Comparison of ENCODE assay signal across 33 mouse cellular contexts in genomic region chr8:3701491-3701890, GRCm38 (mm10). TPM values are rescaled to one million over a fixed set of nuclear protein-coding genes. Genes with fewer than 3 reads are reported as not detected.
DNase-seq lines count a peak whose midpoint lies in the region; ATAC-seq and TF ChIP-seq lines count a peak whose summit lies in the region.
"Had no signal": no experiment of that assay in that cellular context is flagged by ENCODE, and none has a peak within 500 bp of the region (broad histone marks: within the 10 kb centered on the region; RNA-seq: fewer than 3 reads in every experiment).

No protein-coding gene starts in this region.

- 91% methylated on average over 1 of the region's 1 CpGs for WGBS in heart, embryonic 10.5 days
- WGBS in forebrain, embryonic 11.5 days, result 97% methylated on average over 1 of the region's 1 CpGs
- WGBS in hindbrain, embryonic 12.5 days, result 93% methylated on average over 1 of the region's 1 CpGs
- 100% methylated on average over 1 of the region's 1 CpGs for WGBS in midbrain, embryonic 16.5 days

- TF ChIP-seq RAD21 in CH12.LX (IDR thresholded peaks at IDR 0.05; ENCODE audit: low read depth, low read length), result no peak

- peak; percentile 66 for DNase-seq in heart, adult 11 months
- DNase-seq in heart, embryonic 10.5 days (ENCODE audit: low spot score), result no peak
- DNase-seq in CH12.LX (ENCODE audit: extremely low read depth), result peak; percentile 31
- no peak for DNase-seq in forebrain, embryonic 11.5 days (ENCODE audit: low spot score)
- DNase-seq: adrenal gland, adult 8-10 months; cerebellum, adult 2 months; cerebellum, postnatal 25 days; gastrocnemius, adult 2 months; gastrocnemius, postnatal 36 days; heart, postnatal 14 days; kidney, adult 9 months; kidney, postnatal 10 days; layer of hippocampus, postnatal 36 days; lung, adult 18-20 months; lung, postnatal 14 days; retina, postnatal 1 day; right cerebral cortex, postnatal 25 days; thymus, postnatal 14 days had no signal

- no peaks in the 10 kb centered on the region for H3K4me1 ChIP-seq in heart, embryonic 10.5 days
- 0 out of 4 replicates have a peak, but pooled peaks cover 0 to 3% of the 10 kb centered on the region in 2 experiments for H3K4me1 ChIP-seq in CH12.LX (ENCODE audit: control insufficient read depth in 1 of 2, insufficient read depth in 2 of 2)
- H3K4me1 ChIP-seq in forebrain, embryonic 11.5 days (replicated peaks; ENCODE audit: control insufficient read depth, insufficient read depth, low read length), result no peaks in the 10 kb centered on the region
- H3K4me1 ChIP-seq in hindbrain, embryonic 12.5 days, result no peaks in the 10 kb centered on the region
- H3K4me1 ChIP-seq in midbrain, embryonic 16.5 days (ENCODE audit: control insufficient read depth, insufficient read depth, low read length), result no peaks in the 10 kb centered on the region
- H3K4me1 ChIP-seq: embryonic facial prominence, embryonic 12.5 days; forebrain, embryonic 15.5 days; limb, embryonic 10.5 days; limb, embryonic 15.5 days; neural tube, embryonic 13.5 days had no signal

- no peak overlapping the region for H3K9ac ChIP-seq in CH12.LX (ENCODE audit: insufficient read depth, low read depth)
- no peak overlapping the region for H3K9ac ChIP-seq in forebrain, embryonic 11.5 days (ENCODE audit: low read length)
- H3K9ac ChIP-seq in hindbrain, embryonic 12.5 days, result no peak overlapping the region
- no peak overlapping the region for H3K9ac ChIP-seq in midbrain, embryonic 16.5 days (ENCODE audit: low read depth, low read length)
- H3K9ac ChIP-seq: embryonic facial prominence, embryonic 12.5 days; forebrain, embryonic 15.5 days; hindbrain, embryonic 14.5 days; limb, embryonic 15.5 days; neural tube, embryonic 13.5 days had no signal

- in situ Hi-C loops in CH12.LX (cut with MboI; ENCODE audit: low pct_ligation_motif_present, low pct_unique_long_range_greater_than_20kb, low sequenced_read_pairs), result loop anchor here (25.0 kb wide), 2 partner anchors 436 to 661 kb away; partner anchors contain the start of gene Cd209g

- peak; percentile 42 to 45; a peak in 1 of 4 replicates for ATAC-seq in hematopoietic stem cell, adult 5-6 weeks (replicated peaks in 1 of 2; ENCODE audit: insufficient read depth in 1 of 2, low FRiP score in 2 of 2, low TSS enrichment in 1 of 2, low read depth in 1 of 2, poor library complexity in 2 of 2, severe bottlenecking in 2 of 2)
- ATAC-seq in megakaryocyte-erythroid progenitor cell, adult 5-6 weeks (replicated peaks; ENCODE audit: low FRiP score, low TSS enrichment, poor library complexity, severe bottlenecking), result peak; percentile 84
- no peak for ATAC-seq in forebrain, embryonic 11.5 days (replicated peaks; ENCODE audit: low FRiP score)
- no peak for ATAC-seq in hindbrain, embryonic 12.5 days (ENCODE audit: low FRiP score)
- no peak for ATAC-seq in midbrain, embryonic 16.5 days
- ATAC-seq: activated CD4-positive, CD25-positive, alpha-beta regulatory T cell, adult 4 months; forebrain, embryonic 15.5 days; intestine, postnatal 0 days had no signal

- TF ChIP-seq POLR2A in CH12.LX (IDR thresholded peaks at IDR 0.05; ENCODE audit: low read depth, low read length), result no peak

- TF ChIP-seq EP300 in CH12.LX (IDR thresholded peaks at IDR 0.05; ENCODE audit: low read length), result no peak

- no peaks in the 10 kb centered on the region for H3K9me3 ChIP-seq in heart, embryonic 10.5 days
- H3K9me3 ChIP-seq in CH12.LX (replicated peaks; ENCODE audit: low read length), result no peaks in the 10 kb centered on the region
- no peaks in the 10 kb centered on the region for H3K9me3 ChIP-seq in forebrain, embryonic 11.5 days (ENCODE audit: control insufficient read depth, low read length)
- H3K9me3 ChIP-seq in hindbrain, embryonic 12.5 days (replicated peaks), result no peaks in the 10 kb centered on the region; the same call in 1 of the 2 replicates
- no peaks in the 10 kb centered on the region for H3K9me3 ChIP-seq in midbrain, embryonic 16.5 days (replicated peaks; ENCODE audit: control insufficient read depth, low read length, poor library complexity, severe bottlenecking)
- H3K9me3 ChIP-seq: embryonic facial prominence, embryonic 12.5 days; forebrain, embryonic 15.5 days; limb, embryonic 10.5 days; limb, embryonic 15.5 days; neural tube, embryonic 13.5 days had no signal

- H3K36me3 ChIP-seq in heart, embryonic 10.5 days, result no peaks in the 10 kb centered on the region
- no peaks in the 10 kb centered on the region for H3K36me3 ChIP-seq in CH12.LX (replicated peaks in 1 of 2; ENCODE audit: control insufficient read depth in 1 of 2, insufficient read depth in 1 of 2, low read length in 1 of 2)
- no peaks in the 10 kb centered on the region for H3K36me3 ChIP-seq in forebrain, embryonic 11.5 days (ENCODE audit: control insufficient read depth, insufficient read depth, low read length)
- no peaks in the 10 kb centered on the region for H3K36me3 ChIP-seq in hindbrain, embryonic 12.5 days
- no peaks in the 10 kb centered on the region for H3K36me3 ChIP-seq in midbrain, embryonic 16.5 days (ENCODE audit: control insufficient read depth, insufficient read depth, low read length)
- H3K36me3 ChIP-seq: embryonic facial prominence, embryonic 12.5 days; forebrain, embryonic 15.5 days; limb, embryonic 10.5 days; limb, embryonic 15.5 days; neural tube, embryonic 13.5 days had no signal

- dilution Hi-C loops in CH12.LX (cut with MboI; ENCODE audit: extremely low pct_ligation_motif_present, extremely low pct_unique_long_range_greater_than_20kb, low sequenced_read_pairs), result no loop called here

- H3K27me3 ChIP-seq in heart, embryonic 10.5 days (ENCODE audit: insufficient read depth, poor library complexity, severe bottlenecking), result no peaks in the 10 kb centered on the region; the same call in 1 of the 2 replicates
- H3K27me3 ChIP-seq in CH12.LX (replicated peaks), result peaks cover 3% of the 10 kb centered on the region
- no peaks in the 10 kb centered on the region for H3K27me3 ChIP-seq in forebrain, embryonic 11.5 days (ENCODE audit: control insufficient read depth, insufficient read depth, low read length)
- no peaks in the 10 kb centered on the region for H3K27me3 ChIP-seq in hindbrain, embryonic 12.5 days
- no peaks in the 10 kb centered on the region for H3K27me3 ChIP-seq in midbrain, embryonic 16.5 days (ENCODE audit: control insufficient read depth, insufficient read depth, low read depth, low read length)
- H3K27me3 ChIP-seq: embryonic facial prominence, embryonic 12.5 days; forebrain, embryonic 15.5 days; limb, embryonic 15.5 days; neural tube, embryonic 13.5 days had no signal

- H3K79me2 ChIP-seq in CH12.LX (replicated peaks; ENCODE audit: control insufficient read depth, extremely low read depth, insufficient read depth, poor library complexity, severe bottlenecking), result no peaks in the 10 kb centered on the region

- H3K27ac ChIP-seq in heart, embryonic 10.5 days, result no peak overlapping the region
- no peak overlapping the region for H3K27ac ChIP-seq in CH12.LX (ENCODE audit: insufficient read depth, low read depth)
- H3K27ac ChIP-seq in forebrain, embryonic 11.5 days (ENCODE audit: low read depth, low read length), result no peak overlapping the region
- no peak overlapping the region for H3K27ac ChIP-seq in hindbrain, embryonic 12.5 days
- H3K27ac ChIP-seq in midbrain, embryonic 16.5 days (ENCODE audit: low read length), result no peak overlapping the region
- H3K27ac ChIP-seq: embryonic facial prominence, embryonic 12.5 days; forebrain, embryonic 15.5 days; gastrocnemius, adult 2 months; hindbrain, embryonic 14.5 days; limb, embryonic 10.5 days; limb, embryonic 15.5 days; neural tube, embryonic 13.5 days had no signal

- H3K4me3 ChIP-seq in heart, embryonic 10.5 days, result no peak overlapping the region
- no peak overlapping the region for H3K4me3 ChIP-seq in CH12.LX (replicated peaks in 1 of 3; ENCODE audit: low read depth in 2 of 3, low read length in 2 of 3, poor library complexity in 1 of 3)
- no peak overlapping the region for H3K4me3 ChIP-seq in forebrain, embryonic 11.5 days (ENCODE audit: low read depth, low read length)
- no peak overlapping the region for H3K4me3 ChIP-seq in hindbrain, embryonic 12.5 days
- H3K4me3 ChIP-seq in midbrain, embryonic 16.5 days (ENCODE audit: low read depth, low read length), result no peak overlapping the region
- H3K4me3 ChIP-seq: embryonic facial prominence, embryonic 12.5 days; forebrain, embryonic 15.5 days; gastrocnemius, adult 2 months; limb, embryonic 10.5 days; limb, embryonic 15.5 days; neural tube, embryonic 13.5 days had no signal

- TF ChIP-seq CTCF in CH12.LX (conservative IDR thresholded peaks at IDR 0.05 in 1 of 2, IDR thresholded peaks at IDR 0.05 in 1 of 2; ENCODE audit: low read depth in 2 of 2, low read length in 2 of 2), result no peak

- no peak overlapping the region for H3K4me2 ChIP-seq in CH12.LX (ENCODE audit: insufficient read depth, low read depth, poor library complexity, severe bottlenecking)
- H3K4me2 ChIP-seq in forebrain, embryonic 11.5 days (ENCODE audit: low read depth, low read length, severe bottlenecking), result no peak overlapping the region
- no peak overlapping the region for H3K4me2 ChIP-seq in hindbrain, embryonic 12.5 days (replicated peaks)
- H3K4me2 ChIP-seq in midbrain, embryonic 16.5 days (ENCODE audit: low read length), result no peak overlapping the region
- H3K4me2 ChIP-seq: embryonic facial prominence, embryonic 12.5 days; forebrain, embryonic 15.5 days; hindbrain, embryonic 14.5 days; limb, embryonic 15.5 days; midbrain, embryonic 11.5 days; neural tube, embryonic 13.5 days had no signal

RNA-seq across cellular contexts. Expression of gene Fcer2a, which starts 7.5 kb away (rescaled TPM):
- polyA plus RNA-seq in heart, embryonic 10.5 days (2016; fragmentation: Nextera tagmentation; extraction: Ambion mirVana), result 0.12 and 0.24 TPM in 2 replicates
- total RNA-seq in CH12.LX (2012; rRNA removed) (0.71 and 1.5 TPM in 2 replicates), CH12.LX (2014; rRNA removed) (2.9 and 3.7 TPM in 2 replicates)
- 13.7 and 15.6 TPM in 2 replicates for polyA plus RNA-seq in CH12.LX (2012; ENCODE audit: insufficient read length, low read depth)
- total RNA-seq in hematopoietic stem cell, adult 5-6 weeks (2017), result 1.1 TPM in 1 of 2 replicates, not detected in the other
- total RNA-seq in megakaryocyte-erythroid progenitor cell, adult 5-6 weeks (2014; fragmentation: Nextera tagmentation), result not detected in 2 replicates
- total RNA-seq in megakaryocyte-erythroid progenitor cell, adult 5-6 weeks (2017), result 0.38 TPM in 1 of 2 replicates, not detected in the other
- 0.16 and 0.24 TPM in 2 replicates for polyA plus RNA-seq in forebrain, embryonic 11.5 days (2014; fragmentation: Nextera tagmentation; extraction: Ambion mirVana)
- 0.37 and 0.60 TPM in 2 replicates for polyA plus RNA-seq in hindbrain, embryonic 12.5 days (2016; fragmentation: Nextera tagmentation; extraction: Ambion mirVana)
- polyA plus RNA-seq in midbrain, embryonic 16.5 days (2015; fragmentation: Nextera tagmentation; extraction: Ambion mirVana), result 0.57 and 0.63 TPM in 2 replicates
- total RNA-seq: gastrocnemius, adult 2 months; gastrocnemius, postnatal 36 days; layer of hippocampus, postnatal 36 days had no signal
- polyA plus RNA-seq: heart, embryonic 14.5 days; intestine, postnatal 0 days had no signal

RNA-seq across cellular contexts. Expression of gene Clec4g, which starts 19.0 kb away (rescaled TPM):
- 4.3 and 7.4 TPM in 2 replicates for polyA plus RNA-seq in heart, embryonic 10.5 days (2016; fragmentation: Nextera tagmentation; extraction: Ambion mirVana)
- not detected in 2 replicates for total RNA-seq in CH12.LX (2012; rRNA removed)
- total RNA-seq in CH12.LX (2014; rRNA removed), result not detected in 2 replicates
- polyA plus RNA-seq in CH12.LX (2012; ENCODE audit: insufficient read length, low read depth), result not detected in 2 replicates
- total RNA-seq in hematopoietic stem cell, adult 5-6 weeks (2017), result 0.81 TPM in 1 of 2 replicates, not detected in the other
- total RNA-seq in megakaryocyte-erythroid progenitor cell, adult 5-6 weeks (2014; fragmentation: Nextera tagmentation), result not detected in 2 replicates
- not detected in 2 replicates for total RNA-seq in megakaryocyte-erythroid progenitor cell, adult 5-6 weeks (2017)
- polyA plus RNA-seq in forebrain, embryonic 11.5 days (2014; fragmentation: Nextera tagmentation; extraction: Ambion mirVana), result 0.20 and 0.56 TPM in 2 replicates
- polyA plus RNA-seq in hindbrain, embryonic 12.5 days (2016; fragmentation: Nextera tagmentation; extraction: Ambion mirVana), result 0.17 TPM in 1 of 2 replicates, not detected in the other
- polyA plus RNA-seq in midbrain, embryonic 16.5 days (2015; fragmentation: Nextera tagmentation; extraction: Ambion mirVana), result not detected in 2 replicates
- total RNA-seq: adrenal gland, adult 8-10 months; gastrocnemius, adult 2 months; gastrocnemius, postnatal 36 days; layer of hippocampus, postnatal 36 days had no signal
- polyA plus RNA-seq: activated CD4-positive, CD25-positive, alpha-beta regulatory T cell, adult 4 months; cerebellum, adult 2 months; embryonic facial prominence, embryonic 12.5 days; forebrain, embryonic 15.5 days; hindbrain, embryonic 14.5 days; intestine, postnatal 0 days; large intestine, adult 2 months; limb, embryonic 10.5 days; limb, embryonic 15.5 days; midbrain, embryonic 11.5 days; neural tube, embryonic 13.5 days had no signal

RNA-seq across cellular contexts. Expression of gene Trappc5, which starts 25.4 kb away (rescaled TPM):
- polyA plus RNA-seq in heart, embryonic 10.5 days (2016; fragmentation: Nextera tagmentation; extraction: Ambion mirVana), result 39.3 and 39.5 TPM in 2 replicates
- total RNA-seq in CH12.LX (2012; rRNA removed), result 21.5 and 22.2 TPM in 2 replicates
- 26.8 and 27.4 TPM in 2 replicates for total RNA-seq in CH12.LX (2014; rRNA removed)
- polyA plus RNA-seq in CH12.LX (2012; ENCODE audit: insufficient read length, low read depth), result 22.4 and 24.4 TPM in 2 replicates
- 48.3 and 61.2 TPM in 2 replicates for total RNA-seq in hematopoietic stem cell, adult 5-6 weeks (2017)
- 14.3 and 16.1 TPM in 2 replicates for total RNA-seq in megakaryocyte-erythroid progenitor cell, adult 5-6 weeks (2014; fragmentation: Nextera tagmentation)
- 22.2 and 31.3 TPM in 2 replicates for total RNA-seq in megakaryocyte-erythroid progenitor cell, adult 5-6 weeks (2017)
- 34.3 and 42.9 TPM in 2 replicates for polyA plus RNA-seq in forebrain, embryonic 11.5 days (2014; fragmentation: Nextera tagmentation; extraction: Ambion mirVana)
- 43.3 and 46.3 TPM in 2 replicates for polyA plus RNA-seq in hindbrain, embryonic 12.5 days (2016; fragmentation: Nextera tagmentation; extraction: Ambion mirVana)
- 71.6 and 72.5 TPM in 2 replicates for polyA plus RNA-seq in midbrain, embryonic 16.5 days (2015; fragmentation: Nextera tagmentation; extraction: Ambion mirVana)

RNA-seq across cellular contexts. Expression of gene Fcor, which starts 29.3 kb away (rescaled TPM):
- 10.4 and 15.1 TPM in 2 replicates for polyA plus RNA-seq in heart, embryonic 10.5 days (2016; fragmentation: Nextera tagmentation; extraction: Ambion mirVana)
- total RNA-seq in CH12.LX (2012; rRNA removed) (not detected in 2 replicates), CH12.LX (2014; rRNA removed) (not detected in 2 replicates)
- 0.63 and 0.67 TPM in 2 replicates for polyA plus RNA-seq in CH12.LX (2012; ENCODE audit: insufficient read length, low read depth)
- total RNA-seq in hematopoietic stem cell, adult 5-6 weeks (2017), result 5.3 TPM in 1 of 2 replicates, not detected in the other
- 4.7 TPM in 1 of 2 replicates, not detected in the other for total RNA-seq in megakaryocyte-erythroid progenitor cell, adult 5-6 weeks (2014; fragmentation: Nextera tagmentation)
- total RNA-seq in megakaryocyte-erythroid progenitor cell, adult 5-6 weeks (2017), result 19.2 TPM in 1 of 2 replicates, not detected in the other
- 9.3 and 12.1 TPM in 2 replicates for polyA plus RNA-seq in forebrain, embryonic 11.5 days (2014; fragmentation: Nextera tagmentation; extraction: Ambion mirVana)
- 5.3 and 8.4 TPM in 2 replicates for polyA plus RNA-seq in hindbrain, embryonic 12.5 days (2016; fragmentation: Nextera tagmentation; extraction: Ambion mirVana)
- polyA plus RNA-seq in midbrain, embryonic 16.5 days (2015; fragmentation: Nextera tagmentation; extraction: Ambion mirVana), result 16.8 and 20.9 TPM in 2 replicates
- total RNA-seq: gastrocnemius, adult 2 months; gastrocnemius, postnatal 36 days had no signal
- polyA plus RNA-seq: activated CD4-positive, CD25-positive, alpha-beta regulatory T cell, adult 4 months had no signal

RNA-seq across cellular contexts. Expression of gene Mcemp1, which starts 35.9 kb away (rescaled TPM):
- polyA plus RNA-seq in heart, embryonic 10.5 days (2016; fragmentation: Nextera tagmentation; extraction: Ambion mirVana), result 0.11 TPM in 1 of 2 replicates, not detected in the other
- total RNA-seq in CH12.LX (2012; rRNA removed) (0.17 TPM in 1 of 2 replicates, not detected in the other), CH12.LX (2014; rRNA removed) (0.39 and 0.66 TPM in 2 replicates)
- 0.36 and 0.55 TPM in 2 replicates for polyA plus RNA-seq in CH12.LX (2012; ENCODE audit: insufficient read length, low read depth)
- 12.9 and 27.0 TPM in 2 replicates for total RNA-seq in hematopoietic stem cell, adult 5-6 weeks (2017)
- total RNA-seq in megakaryocyte-erythroid progenitor cell, adult 5-6 weeks (2014; fragmentation: Nextera tagmentation), result 2.7 TPM in 1 of 2 replicates, not detected in the other
- not detected in 2 replicates for total RNA-seq in megakaryocyte-erythroid progenitor cell, adult 5-6 weeks (2017)
- polyA plus RNA-seq in forebrain, embryonic 11.5 days (2014; fragmentation: Nextera tagmentation; extraction: Ambion mirVana), result 0.29 TPM in 1 of 2 replicates, not detected in the other
- 0.18 and 0.21 TPM in 2 replicates for polyA plus RNA-seq in hindbrain, embryonic 12.5 days (2016; fragmentation: Nextera tagmentation; extraction: Ambion mirVana)
- 0.19 and 0.24 TPM in 2 replicates for polyA plus RNA-seq in midbrain, embryonic 16.5 days (2015; fragmentation: Nextera tagmentation; extraction: Ambion mirVana)
- total RNA-seq: gastrocnemius, adult 2 months; gastrocnemius, postnatal 36 days had no signal
- polyA plus RNA-seq: limb, embryonic 10.5 days had no signal

Comparison
In these comparisons a context has a peak if more than half of its experiments do, and no peak if none do; other contexts are left out.
1. DNase-seq: peak in heart, adult 11 months (single experiment) and CH12.LX (single experiment); none in heart, embryonic 10.5 days (single experiment) and forebrain, embryonic 11.5 days (single experiment).
2. ATAC-seq: peak in hematopoietic stem cell, adult 5-6 weeks (2 of 2) and megakaryocyte-erythroid progenitor cell, adult 5-6 weeks (single experiment); none in forebrain, embryonic 11.5 days (single experiment), hindbrain, embryonic 12.5 days (single experiment) and midbrain, embryonic 16.5 days (single experiment).